Mouse (Mus musculus): ENCODE data around the gene Itgb8.

The Itgb8 gene

DNA sequence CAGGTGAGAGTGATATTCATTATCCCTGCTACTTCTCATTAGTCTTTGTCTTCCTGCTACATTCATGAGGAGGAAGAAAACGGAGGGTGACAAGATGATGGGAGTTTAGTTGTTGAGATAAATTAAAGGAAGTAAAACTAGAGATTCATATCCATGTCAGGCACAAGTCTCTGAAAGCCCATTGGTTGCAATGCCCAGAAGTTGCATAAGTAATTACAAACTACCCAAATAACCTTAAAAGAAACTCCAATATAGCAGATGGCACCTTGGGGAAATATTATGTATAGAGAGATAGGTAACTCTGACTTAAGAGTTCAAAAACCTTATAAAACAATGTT lies 31.2 kb downstream of the Itgb8 start:
- DNase-seq: no peak

GRCm38 (mm10) chr12:119206711-119207463 lies 31.7 kb downstream of the Itgb8 start:
- peak; percentile 50 to 71 for DNase-seq

GRCm38 (mm10) chr12:119204411-119204810 lies 34.2 kb downstream of the Itgb8 start:
- DNase-seq: no peak

GRCm38 (mm10) chr12:119202766-119203165 lies 35.8 kb downstream of the Itgb8 start:
- DNase-seq: no peak

- DNase-seq: no peak
These were observed 43.5 kb downstream of the Itgb8 start for GRCm38 (mm10) chr12:119195145-119195544.

DNA sequence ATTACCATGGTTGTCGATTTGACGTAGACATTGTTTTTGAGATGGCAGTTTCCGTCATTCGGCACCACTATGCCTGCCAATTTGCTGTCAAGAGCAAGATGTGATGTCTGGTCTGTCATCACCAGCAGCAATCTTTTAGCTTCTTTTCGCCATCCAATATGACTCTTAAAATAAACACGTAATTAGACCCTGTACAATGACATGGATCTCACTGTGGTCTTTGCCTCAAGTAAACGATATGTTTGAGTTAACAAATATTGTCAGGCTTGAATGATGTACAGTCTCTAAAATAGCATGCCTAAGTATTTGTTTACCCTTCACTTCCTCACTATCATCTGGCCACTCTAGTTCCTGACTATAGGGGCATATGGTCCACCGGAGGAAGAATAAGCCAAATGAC lies 48.8 kb downstream of the Itgb8 start:
- DNase-seq: no peak

GRCm38 (mm10) chr12:119185441-119185840 lies 53.2 kb downstream of the Itgb8 start:
- no peak for DNase-seq

DNA sequence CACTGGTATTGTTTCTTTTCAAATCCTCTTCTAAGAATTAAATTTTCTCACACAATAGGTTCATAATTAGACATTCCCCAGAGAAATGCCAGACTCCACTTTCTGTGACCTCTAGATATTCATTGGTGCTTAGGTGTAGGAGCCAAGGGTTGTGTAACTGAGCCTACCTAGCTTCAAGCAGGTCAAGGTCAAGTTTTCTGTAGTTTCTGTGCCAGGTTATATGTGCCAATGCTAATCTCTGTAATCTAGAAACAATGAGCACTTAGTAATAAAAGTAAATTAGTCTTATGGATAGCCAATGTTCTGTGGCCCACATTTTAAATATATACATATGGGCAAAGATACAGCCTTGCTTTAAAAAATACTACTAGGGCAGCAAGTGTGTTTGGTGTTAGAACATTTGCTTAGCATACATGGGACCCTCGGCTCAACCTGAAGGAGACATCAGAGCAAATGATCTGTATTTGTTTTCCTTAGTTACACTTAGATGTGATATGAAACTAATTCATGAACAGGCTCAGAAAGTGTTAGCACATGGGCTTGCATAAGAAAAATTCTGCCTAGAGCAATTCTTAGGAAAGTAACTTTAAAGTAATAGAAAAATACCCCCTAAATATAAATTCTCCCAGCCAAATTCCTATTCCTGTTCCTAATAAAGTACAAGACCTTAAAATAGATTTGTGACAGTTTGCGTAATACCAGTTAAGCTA lies 56.2 kb downstream of the Itgb8 start:
- DNase-seq: no peak

GRCm38 (mm10) chr12:119176017-119176416 lies 62.6 kb downstream of the Itgb8 start:
- no peak for DNase-seq

GRCm38 (mm10) chr12:119169828-119170539 lies 68.6 kb downstream of the Itgb8 start:
- no peak for DNase-seq

GRCm38 (mm10) chr12:119169143-119169542 lies 69.5 kb downstream of the Itgb8 start:
- no peak for DNase-seq

DNA sequence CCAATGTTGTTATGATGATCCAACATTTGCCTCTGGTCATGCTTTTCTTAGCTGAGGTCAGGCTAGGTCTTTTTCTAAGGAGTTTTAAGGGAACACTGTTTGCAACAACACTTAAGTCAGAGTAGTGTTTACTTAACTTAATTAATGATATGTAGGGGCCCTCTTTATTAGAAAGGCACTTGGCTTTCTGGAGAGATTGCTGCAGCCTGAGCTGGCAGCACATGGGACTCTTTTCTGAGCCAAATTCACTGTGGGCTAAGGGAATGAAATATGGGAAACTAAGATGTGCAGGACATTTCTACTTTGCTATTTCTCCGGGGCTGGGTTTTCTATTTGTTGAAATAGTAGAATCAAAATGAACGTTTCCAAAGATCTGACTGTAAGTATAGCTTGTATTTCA lies 73.5 kb downstream of the Itgb8 start:
- DNase-seq: peak; percentile 18 to 44

- DNase-seq: peak; percentile 77 to 83
These were observed 73.9 kb downstream of the Itgb8 start for GRCm38 (mm10) chr12:119164672-119165071.

DNA sequence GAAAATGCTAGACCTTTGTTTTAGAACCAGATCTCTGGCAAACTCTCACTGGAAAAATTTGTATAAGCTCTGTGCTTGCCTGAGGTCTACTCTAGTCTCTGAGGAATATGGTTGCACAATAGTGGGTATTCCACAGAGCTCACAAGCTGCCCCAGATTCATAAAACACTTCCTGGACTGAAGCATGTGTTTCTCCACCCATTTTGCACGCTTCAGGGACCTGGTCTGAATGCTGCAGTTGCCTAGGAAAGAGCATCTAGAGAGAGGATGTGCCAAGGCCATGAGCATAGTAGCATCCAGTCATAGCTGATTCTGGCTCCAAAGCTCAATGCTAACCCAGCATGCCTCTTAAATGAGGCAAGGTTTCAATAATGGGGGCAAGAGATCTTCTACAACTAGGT lies 74.4 kb downstream of the Itgb8 start:
- peak; percentile 12 to 40 for DNase-seq

DNA sequence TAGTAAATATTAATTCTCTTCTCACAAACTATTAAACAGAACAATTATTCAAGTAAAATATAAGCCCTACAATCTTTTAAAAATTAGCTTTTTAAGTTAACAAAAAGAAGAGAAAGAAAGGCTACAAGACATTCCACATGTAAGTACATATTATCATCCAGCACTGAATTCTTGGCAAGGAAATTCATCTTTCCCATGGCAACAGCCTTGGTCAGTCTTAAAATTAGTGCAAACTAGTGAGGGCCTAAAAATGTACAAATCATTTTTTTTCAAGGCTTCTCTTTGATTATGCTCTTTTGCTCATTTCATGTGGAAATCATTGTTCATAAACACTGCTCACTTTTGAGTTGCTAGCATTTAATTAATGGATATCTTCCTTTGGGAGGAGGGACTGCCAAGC lies 77.8 kb downstream of the Itgb8 start:
- DNase-seq: no peak

DNA sequence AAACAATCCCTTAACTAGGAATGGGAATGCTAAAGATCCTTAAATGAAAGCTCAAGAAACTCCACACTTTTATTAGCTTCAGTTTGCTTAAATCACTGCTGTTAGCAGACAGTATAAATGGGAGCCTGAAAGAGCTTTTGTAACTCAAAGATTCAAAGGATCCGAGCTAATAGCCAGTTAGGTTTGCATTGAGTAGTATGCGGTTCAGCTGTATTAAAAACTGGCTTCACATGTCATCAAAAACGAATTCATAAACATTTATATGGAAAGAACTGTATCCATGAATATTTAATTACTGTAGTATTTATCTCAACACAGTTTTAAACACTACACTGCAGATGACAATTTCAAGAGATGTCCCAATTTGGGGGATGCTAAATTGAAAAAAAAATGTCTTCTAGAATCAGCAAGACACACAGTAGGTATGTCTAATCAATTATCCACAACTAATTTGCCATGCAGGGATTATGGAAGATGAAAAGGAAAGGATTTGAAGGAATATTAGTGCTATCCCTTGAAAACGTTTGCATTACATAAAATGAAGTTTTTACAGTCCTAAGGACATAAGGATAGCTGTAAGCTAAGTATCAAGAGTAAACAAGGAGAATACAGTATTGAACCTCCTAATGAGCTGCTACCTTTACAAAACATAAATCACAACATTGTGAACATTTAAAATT lies 79.2 kb downstream of the Itgb8 start:
- no peak for DNase-seq

DNA sequence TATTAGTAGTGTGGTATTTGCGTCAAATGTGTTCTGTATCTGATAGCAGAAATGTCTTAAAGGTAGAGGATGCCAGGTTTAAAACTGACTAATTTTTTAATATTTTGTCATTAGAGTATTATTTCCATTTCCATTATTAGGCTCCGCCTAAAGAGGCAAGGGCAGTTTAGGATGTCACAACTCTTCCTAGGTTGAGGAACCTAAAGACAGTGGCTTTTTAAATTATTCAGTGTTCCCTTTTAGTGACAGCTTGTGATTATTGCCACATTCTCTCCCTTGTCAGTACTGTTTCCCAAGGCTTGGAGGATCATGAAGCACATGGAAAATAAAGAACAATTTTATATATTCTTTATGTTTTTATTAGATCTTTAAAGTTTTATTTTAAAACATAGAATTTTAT lies 80.9 kb downstream of the Itgb8 start:
- no peak for DNase-seq

DNA sequence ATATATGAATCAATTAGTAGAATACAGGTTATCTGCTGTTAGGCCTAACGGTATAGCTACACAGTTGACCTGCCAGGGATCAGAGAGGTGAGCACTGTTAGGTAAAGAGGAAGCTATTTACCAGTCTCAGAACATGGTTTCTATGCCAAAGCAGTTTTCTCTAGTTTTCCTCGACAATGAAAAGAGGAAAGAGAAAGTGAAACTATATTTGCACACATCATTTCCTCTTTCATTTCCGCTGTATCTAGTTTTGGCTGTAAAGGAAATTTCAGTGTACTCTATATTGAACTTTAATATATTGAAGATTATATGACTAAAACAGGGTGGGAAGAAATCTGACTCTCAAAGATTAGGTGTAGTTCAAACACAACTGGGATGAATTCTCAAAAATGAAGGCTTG lies 81.5 kb downstream of the Itgb8 start:
- no peak for DNase-seq

DNA sequence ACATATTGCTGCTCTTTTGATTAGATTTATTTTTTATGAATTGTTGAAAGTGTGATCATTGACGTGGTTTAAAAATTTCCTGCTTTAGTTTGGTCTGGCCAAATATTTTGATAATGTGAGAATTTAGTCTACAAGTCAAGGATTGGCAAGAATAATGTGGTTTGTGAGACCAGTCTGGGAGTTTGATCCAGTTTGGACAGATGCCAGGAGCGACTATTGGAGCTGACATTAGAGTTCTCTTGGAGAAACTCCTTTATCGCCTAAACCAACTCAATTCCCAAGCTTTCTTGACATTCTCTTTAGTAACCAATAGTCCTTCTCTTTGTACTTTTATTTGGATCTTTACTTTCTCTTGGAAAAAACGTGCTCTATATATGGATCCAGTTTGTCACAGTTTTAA lies 83.0 kb downstream of the Itgb8 start:
- peak; percentile 32 to 36 for DNase-seq

GRCm38 (mm10) chr12:119150956-119151355 lies 87.6 kb downstream of the Itgb8 start:
- DNase-seq: no peak

- DNase-seq: no peak
These were observed 90.8 kb downstream of the Itgb8 start for GRCm38 (mm10) chr12:119147753-119148152.

DNA sequence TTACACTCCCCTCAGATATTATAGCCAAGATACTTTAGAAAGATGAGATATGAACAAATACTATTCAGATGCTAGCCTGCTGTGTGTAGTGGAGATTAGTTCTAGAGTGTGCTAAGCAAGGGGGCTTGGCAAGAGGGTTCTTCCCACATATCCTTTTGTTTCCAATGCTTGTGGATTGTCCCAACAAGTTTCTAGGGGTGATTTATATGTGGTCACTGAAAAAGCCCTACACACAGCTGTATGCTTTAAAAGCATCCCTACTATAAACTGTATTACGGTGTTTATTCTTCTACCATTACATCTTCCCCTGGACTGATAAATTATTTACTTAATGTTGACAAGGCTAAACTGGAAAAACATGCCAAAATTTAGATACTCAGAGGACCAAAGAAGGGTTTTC lies 92.6 kb downstream of the Itgb8 start:
- no peak for DNase-seq

- DNase-seq: no peak
These were observed 100.7 kb downstream of the Itgb8 start for GRCm38 (mm10) chr12:119137946-119138345.

All from cerebellum, postnatal 14 days (tissue).